Mouse (Mus musculus): ENCODE results near the gene Ciz1.

Gene Ciz1

DNA sequence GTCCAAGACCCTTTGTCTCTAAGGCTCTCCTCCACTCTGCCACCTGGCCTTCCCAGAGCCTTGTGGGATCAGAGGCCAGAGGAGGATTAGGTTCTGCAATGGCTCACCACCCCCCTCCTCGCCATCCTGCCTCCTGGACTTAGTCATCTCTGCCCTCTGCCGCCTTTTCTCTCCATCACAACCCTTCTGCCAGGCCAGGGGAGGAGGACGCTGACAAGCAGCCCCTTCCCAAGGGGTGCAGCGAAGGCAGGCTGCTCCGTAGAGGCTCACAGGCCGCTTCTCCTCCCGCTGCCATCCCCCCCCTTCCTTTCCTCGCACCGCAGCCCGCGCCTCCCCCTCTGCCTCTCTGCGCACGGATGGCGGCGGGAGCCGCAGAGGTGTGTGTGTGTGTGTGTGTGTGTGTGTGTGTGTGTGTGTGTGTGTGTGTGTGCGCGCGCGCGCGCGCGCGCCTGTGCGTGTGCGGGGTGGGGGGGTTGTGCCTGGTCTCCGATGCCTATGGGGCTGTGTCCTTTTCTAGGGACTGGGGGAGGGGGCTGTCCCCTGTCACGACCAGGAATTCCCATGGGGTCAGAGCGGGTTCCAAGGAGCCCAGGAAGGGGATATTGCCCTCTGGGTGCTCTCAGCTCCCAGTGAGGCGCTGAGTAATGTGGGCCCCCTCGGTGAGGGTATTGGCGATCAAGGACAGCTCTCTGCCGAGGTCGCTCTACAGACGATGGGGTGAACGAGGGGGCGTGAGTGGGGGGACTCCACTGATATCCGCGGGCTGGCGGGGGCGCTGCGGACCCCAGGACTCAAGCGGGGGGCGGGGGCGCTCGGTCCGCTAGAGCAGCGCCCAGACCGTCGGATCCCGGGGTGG, at the start of gene Ciz1:
Gene Ciz1, plus strand, starts transcription at position 177 of the 856 bp plus-strand sequence.
- peak; percentile 67 for DNase-seq (ENCODE audit: low read depth)

DNA sequence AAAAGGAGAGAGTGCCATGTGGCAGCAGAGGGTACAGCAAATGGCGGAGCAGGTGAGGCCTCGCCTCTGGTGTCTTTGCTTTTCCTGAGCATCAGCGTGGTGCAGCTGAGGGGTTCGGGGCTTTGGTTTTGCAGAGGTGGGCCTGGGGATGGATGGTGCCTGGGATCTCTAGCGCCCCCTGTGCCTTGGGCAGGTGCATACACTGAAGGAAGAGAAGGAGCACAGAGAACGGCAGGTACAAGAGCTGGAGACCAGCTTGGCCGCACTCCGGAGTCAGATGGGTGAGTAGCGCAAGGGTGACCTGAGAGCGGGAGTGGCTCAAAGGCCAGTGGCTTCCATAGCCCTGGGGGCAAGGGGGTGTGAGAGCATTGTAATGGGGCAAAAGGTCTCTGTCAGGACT, 49.2 kb upstream of the Ciz1 start:
- no peak for DNase-seq (ENCODE audit: low read depth)

DNA sequence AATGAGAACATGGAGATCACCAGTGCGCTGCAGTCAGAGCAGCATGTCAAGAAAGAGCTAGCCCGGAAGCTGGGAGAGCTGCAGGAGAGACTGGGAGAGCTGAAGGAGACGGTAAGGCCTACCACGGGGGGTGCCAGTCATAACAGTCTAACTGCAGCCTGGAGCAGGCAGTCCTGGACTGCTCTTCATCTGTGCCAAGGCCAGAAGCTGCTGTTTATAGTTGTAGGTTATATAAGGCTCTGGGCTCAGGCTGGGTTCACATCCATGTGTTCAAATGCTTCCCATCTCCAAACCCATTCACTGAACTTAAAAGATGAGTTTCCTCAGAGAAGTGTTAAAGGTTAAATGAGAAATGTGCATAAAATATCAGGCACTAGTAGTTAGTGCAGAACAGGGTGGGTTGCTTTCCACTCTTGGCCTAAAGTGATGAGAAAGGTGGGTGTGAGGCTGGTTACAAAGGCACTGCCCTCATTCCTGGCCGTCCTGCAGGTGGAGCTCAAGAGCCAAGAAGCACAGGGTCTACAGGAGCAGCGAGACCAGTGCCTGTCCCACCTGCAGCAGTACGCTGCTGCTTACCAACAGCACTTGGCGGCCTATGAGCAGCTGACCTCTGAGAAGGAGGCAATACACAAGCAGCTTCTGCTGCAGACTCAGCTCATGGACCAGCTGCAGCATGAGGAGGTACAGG, 47.8 kb upstream of the Ciz1 start:
- DNase-seq (ENCODE audit: low read depth) = peak; percentile 59

DNA sequence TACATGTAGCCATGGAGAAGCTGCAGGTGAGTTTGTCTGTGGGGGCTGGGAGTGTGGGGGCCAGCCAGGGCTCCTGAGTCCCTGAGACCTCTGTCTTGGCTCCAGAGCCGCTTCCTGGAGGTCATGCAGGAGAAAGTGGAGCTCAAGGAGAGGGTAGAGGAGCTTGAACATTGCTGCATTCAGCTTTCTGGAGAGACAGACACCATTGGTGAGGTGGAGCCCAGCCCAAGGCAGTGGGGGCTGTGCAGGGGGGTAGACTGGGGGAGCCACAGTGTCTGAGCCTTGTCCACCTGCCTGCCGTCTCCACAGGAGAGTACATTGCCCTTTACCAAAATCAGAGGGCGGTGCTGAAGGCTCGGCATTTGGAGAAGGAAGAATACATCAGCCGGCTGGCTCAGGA, 46.5 kb upstream of the Ciz1 start:
- no peak for DNase-seq (ENCODE audit: low read depth)

DNA sequence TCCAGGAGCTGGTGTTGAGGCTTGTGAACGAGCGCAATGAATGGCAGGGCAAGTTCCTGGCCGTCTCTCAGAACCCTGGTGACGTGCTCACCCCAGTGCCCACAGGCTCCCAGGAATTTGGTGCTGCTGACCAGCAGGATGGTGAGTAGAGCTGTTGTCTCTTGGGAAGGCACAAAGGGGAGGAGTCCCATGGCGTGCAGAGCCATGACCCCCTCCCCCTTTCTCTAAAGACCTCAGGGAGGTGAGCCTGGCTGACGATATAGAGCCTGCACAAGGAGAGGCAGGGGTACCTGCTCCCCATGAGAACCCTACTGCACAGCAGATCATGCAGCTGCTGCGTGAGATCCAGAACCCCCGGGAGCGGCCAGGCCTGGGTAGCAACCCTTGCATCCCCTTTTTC, 46.0 kb upstream of the Ciz1 start:
- no peak for DNase-seq (ENCODE audit: low read depth)

DNA sequence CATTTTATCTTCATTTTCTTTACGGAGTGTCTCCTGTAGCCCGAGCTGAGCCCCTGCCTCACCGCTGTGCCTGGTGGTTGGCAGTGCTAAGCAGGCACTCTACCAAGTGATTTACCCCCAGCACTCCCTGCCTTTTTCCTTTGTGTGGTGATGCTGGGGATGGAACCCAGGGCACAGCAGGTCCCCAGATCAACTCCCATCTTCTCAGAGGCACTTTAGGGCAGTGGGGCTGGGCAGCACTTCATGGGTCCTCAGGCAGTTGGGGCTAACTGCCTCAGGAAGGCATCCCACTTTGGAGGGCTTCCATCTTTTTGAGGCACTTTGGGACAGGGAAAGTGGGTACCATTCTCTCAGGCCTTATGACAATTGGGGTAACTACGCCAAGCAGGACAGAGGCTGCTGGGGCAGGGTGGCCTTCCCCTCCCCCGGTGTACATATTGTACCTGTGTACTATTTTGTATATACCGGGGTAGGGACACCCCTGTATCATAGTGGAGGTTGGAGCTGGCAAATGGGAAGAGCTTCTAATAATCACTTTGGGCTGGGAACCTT, 44.8 kb upstream of the Ciz1 start:
- no peak for DNase-seq (ENCODE audit: low read depth)

DNA sequence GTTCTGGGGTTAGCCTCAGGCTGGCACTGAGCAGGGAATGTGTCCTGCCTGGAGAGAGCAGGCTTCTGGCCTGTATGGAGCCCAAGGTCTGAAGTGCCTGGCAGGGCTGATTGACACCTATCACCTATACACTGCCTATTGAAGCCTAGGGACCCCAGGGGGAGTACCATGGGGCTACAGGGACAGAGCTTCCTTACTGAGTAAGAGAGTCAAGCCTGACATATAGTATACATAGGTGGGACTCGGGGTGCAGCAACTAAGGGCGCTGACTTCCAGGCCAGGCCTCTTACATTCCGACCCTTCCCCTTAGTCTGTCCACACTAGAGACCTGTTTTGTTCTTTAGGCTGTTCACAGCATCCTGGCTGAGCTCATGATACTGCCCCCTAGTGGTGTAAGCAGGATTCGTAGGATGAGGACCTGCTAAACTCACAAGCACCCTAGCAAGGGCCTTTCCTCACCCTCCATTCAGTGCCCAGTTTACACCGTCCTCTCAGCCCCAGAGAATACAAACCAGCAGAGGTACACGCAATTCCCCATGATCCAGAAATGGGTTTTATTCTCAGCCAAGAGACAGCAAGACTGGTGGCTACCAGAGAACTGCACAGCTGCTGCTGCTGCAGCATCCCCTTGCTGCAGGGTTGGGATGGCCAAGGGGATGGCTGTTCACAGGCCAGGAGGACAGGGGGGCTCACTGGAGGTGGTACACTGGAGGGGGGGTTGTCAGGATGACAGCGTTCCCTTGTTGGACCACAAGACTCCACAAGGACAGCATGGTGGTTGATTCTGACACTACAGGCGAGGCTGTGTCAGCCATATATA, 44.0 kb upstream of the Ciz1 start:
- DNase-seq (ENCODE audit: low read depth) = peak; percentile 77

DNA sequence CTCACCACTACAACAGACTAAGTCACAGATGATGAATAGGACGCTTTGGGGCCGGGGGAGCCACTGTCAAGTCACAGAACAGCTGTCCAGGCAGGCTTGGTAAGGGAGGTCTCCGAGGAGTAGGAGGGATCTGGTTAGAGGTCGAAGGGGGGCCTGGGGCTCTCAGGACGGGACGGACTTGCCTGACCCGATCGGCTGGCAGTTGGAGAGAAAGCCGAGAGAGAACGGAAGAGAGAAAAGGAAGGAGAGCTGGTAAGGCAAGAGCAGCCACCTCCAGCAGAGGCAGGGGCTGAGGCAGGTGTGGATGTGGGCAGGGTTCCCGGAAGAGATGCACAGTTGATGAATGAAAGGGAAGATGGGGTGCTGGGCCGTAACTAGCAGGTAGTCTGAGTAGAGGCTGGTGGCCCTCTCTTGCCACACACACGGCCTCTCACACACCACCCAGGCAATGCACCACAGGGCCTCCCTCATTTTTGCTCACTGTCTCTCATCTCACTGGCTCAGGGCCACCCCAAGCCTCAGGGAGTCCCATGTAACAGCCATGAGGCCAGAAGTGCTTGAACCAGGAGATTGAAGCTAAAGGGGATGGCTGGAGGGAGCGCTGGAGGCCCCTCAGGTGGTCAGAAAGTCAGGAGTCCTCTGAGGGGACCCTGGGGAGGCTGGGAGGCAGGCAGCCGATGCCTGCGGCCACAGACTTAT, 43.1 kb upstream of the Ciz1 start:
- no peak for DNase-seq (ENCODE audit: low read depth)

DNA sequence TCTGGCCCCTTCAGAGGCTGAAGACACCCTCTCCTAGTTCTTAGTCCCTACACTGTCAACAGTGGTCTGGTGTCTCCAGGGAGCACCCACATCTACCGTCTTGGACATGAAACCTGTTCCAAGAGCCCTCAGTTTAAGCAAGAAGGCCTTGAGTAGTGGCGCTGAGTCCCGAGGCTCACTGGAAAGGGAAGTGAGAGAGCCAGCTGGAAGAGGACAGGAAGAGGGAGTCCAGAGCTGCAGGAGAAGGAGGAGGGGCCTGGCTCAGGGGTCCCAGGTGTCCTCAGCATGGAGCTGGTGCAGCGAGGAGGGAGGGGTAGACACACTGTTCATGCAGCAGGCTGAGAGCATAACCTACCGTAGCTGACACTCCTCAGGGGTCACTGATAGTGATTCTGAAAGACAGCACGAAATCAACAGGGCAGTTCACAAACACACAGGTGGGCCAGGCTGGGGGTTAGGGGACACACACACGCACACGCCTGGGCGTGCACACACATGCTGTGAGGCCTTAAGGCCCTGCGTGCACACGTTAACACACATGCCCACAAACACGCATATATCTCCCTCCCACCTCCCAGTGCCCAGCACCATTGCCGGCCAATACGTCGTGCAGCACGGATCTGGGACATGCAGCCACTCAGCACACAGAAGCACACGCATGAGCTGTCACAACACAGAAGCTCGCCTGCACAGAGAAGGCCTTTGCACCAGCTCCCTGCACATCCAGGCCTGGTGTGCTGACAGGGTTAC, 41.9 kb upstream of the Ciz1 start:
- DNase-seq (ENCODE audit: low read depth) = no peak

DNA sequence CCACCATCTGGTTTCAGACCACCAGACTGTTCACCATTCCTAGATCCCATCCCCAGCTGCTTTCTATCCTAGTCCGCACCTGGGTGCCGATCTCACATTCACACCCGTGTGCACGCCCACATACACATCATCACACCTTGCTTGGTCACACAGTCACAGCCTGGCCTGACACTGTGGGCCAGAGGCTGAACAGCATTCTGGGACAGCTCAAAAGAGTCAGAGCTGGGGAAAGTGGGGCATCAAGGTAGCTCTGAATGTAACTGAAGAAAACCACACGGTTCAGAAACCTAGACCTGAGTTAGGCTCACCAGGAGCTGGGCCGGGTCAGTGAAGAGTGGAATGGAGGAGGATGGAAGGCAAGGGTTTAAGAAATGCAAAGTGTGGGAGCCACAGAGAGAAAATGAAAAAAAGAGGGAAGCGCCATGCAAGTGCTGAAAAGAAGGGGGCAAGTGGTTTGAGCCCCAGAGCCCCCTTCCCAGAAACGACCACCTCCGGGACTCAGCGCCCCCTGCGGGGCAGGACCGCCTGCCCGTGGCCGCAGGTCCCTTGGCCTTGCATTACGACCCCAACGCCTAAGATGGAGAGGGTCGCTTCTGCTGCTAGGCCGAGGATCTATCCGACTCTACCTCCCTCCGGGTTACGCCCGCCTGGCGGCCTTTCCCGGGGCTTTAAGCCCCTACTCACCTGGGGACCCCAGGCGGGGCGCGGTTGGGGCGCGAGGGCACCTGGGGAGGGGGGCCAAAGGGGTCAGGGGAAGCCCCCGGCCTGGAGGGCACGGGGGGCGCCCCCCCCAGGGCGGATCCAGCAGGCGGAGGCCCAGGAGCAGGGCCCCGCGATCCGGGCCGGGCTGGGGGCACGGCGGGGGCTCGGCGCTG, 40.4 kb upstream of the Ciz1 start:
- DNase-seq (ENCODE audit: low read depth) = peak; percentile 33

DNA sequence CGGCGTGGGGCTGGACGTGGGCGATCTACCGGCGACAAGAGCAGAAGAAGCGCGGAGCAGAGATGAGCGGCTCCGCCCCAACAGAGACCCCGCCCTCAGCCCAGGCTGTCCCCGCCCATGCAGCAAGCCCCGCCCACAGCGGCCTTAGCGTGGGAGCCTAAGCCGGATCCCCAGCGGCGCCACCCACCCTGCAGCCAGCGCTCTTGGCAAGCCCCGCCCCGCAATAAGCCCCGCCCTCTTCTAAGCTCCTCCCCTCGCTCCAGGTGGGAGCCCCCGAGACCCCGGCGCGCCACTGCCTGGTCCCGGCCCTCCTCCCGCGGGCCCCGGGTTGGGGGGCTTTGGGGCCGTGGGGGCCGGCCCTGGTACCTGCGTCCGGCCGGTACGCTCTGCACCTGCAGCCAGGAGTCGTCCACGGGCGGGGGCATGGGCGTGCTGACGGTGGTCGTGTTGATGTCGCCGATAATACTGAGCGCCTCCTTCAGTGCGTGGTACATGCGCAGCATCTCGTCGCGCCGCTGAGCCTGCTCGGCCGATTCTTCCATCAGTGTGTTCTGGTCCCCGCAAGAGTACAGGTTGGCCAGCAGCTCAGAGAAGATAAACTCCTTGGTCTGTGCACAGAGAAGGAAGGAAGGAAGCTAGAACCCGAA, 39.7 kb upstream of the Ciz1 start:
- peak; percentile 85 for DNase-seq (ENCODE audit: low read depth)

DNA sequence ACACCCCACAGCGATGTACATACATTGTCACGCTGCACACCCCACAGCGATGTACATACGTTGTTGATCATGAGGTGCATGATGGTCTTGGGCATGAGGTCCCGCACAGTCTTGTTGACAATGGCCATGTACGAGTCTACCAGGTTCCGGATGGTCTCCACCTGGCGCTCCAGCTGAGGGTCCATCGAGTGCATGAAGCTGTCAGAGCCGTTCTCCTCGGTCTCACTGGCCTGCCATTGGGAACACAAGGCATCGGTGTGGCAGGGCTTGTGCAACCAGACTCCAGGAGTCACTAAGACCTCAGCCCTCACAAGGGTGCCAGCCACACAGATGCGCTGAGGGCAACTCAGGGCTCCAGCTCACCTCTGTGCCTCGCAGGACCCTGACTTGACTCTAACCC, 37.3 kb upstream of the Ciz1 start:
- no peak for DNase-seq (ENCODE audit: low read depth)

DNA sequence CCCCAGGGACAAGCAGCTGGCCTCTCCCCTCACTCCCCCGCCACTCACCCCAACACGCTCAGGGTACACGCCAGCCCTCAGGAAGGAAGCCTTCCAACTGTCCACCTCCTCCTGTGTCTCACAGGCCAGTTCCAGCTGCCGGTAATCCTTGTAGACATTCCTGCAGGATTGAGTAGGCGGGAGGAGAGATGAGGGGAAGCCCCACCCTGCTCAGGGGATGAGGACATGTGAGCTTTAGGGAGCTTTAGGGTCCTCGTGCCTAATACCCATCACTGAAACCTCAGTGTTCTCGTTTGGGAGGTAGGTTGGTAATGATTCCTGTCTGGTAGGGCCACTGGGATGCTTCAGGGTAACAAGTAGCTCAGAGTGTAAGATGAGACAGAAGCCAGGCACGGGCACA, 36.4 kb upstream of the Ciz1 start:
- DNase-seq (ENCODE audit: low read depth) = no peak

DNA sequence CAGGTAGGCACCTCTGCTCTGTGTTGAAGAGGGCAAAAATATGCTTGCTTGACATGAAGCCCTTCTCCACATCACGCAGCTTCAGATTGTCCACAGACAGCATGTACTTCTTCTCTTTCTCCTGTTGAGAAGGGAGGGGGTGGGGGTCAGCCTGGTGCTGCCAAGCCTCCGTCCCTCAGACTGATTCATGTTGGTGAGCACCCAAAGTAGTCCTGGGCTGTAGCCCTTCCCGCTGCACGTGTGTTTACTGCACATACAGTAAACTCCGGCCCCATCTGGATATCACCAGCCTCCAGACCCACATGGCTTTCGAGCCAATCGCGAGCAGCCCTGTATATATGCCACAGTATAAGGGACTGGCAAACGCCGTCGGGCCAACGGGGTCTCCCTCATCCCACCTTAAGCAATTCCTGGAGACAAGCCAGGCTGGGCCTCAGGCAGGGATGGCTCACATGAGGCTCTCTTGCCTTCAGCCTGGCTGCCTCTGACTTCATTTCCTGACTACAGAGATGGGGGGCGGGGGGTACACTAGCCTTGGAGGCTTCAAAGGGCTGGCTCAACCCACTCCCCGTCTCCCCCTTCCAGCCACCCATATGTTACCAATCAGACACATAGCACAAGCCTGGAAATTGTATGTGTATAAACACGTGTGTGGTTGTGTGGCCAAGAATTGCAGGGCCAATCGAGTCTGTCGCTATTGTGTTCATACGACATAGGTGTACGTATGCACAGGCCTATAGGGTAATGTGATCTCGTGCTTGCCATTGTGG, 35.1 kb upstream of the Ciz1 start:
- no peak for DNase-seq (ENCODE audit: low read depth)

DNA sequence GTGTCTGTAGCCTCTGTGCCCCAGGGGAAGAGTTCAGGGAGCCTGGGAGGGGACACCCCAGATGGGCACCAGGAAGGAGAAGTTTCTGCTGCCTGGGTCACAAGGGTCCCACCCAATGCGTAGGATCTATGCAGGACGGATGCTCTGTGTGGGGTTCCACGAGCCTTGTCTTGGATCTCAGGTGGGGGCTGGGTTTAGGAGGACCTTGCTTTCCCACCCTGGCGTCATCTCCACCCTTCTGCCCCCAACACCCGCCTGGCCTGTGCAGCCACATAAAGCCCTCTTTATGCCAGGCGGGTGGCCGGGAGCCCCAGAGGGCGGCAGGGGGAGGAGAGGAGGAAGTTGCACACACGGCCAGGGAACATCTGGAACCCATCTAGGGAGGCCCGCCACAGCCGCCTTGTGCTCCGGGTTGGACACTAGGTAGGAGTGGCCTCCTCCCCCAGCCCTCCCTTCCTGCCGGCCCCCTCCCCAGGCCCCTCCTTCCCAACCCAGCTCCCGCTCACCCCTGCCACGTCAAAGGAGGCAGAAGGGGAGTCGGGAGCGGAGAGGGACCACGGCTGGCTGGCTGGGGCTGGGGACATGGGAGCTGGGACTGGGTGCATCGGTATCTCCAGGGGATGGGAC, 34.2 kb upstream of the Ciz1 start:
- DNase-seq (ENCODE audit: low read depth) = no peak

DNA sequence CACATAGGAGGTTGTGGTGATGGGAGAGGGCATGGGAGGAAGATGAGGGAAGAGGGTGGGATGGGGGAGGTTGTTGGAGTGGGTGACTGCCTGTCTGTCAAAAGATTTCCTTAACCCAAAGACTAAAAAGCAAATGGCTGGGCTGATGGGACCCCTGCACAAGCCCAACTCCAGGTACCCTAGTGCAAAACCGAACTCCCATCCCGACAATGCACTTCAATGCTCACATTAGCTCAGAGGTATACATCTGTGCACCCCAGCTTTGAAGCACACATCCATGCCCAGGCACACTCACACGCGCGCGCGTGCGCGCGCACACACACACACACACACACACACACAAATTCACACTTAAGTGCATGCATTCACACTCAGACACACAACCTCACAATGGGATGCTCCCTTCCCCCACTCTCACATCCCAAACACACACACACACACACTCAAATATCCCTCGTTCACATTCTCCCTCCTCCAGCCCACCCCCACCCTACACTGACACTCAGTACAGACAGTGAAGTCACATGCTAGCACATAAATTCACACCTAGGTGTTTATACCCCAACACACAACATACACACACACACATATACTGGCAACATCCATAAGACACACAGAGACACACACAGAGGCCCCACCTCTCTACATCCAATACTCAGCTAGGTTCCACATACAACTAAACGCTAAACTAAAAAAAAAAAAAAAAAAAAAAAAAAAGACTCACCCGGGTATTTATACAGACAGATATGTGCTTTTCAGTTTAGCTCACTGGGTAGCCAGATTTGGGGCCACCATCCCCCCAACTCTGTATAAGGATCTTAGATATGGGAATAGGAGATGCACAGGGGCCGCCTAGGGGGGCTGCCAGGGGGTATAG, 33.2 kb upstream of the Ciz1 start:
- no peak for DNase-seq (ENCODE audit: low read depth)
